ENCODE assay signal across 17 mouse cellular contexts in the genomic region with DNA sequence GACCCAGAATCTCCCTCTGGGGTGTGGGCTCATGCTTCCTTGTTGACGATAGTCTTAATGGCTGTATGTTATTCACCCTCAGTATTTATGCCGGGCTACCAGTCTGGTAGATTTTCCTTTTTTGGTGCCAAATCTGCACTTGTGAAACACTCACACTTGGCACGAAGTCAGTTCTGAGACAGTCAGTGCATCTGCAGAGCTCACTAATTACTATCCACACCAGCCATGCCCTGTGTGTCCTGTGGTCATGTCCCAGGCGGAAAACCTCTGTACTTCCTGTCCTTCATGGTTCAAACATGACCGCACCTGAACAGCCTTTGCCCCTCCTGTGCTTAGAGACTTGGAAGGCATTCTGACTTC. TPM values are rescaled to one million over a fixed set of nuclear protein-coding genes. Genes with fewer than 3 reads are reported as not detected.
"Had no signal": no experiment of that assay in that cellular context is flagged by ENCODE, and none has a peak within 500 bp of the region (broad histone marks: within the 10 kb centered on the region; RNA-seq: fewer than 3 reads in every experiment).

No protein-coding gene starts in this region.

- H3K4me3 ChIP-seq: limb, embryonic 12.5 days; liver, embryonic 13.5 days; lung, embryonic 15.5 days; megakaryocyte, embryonic 14.5 days; midbrain, embryonic 13.5 days had no signal

- H3K27ac ChIP-seq: limb, embryonic 12.5 days; liver, embryonic 13.5 days; lung, embryonic 15.5 days; macrophage; midbrain, embryonic 13.5 days had no signal

- DNase-seq: kidney, adult 18-20 months; kidney, postnatal 10 days; liver; liver, embryonic 13.5 days; liver, postnatal 0 days; lung, postnatal 14 days; retina, postnatal 1 day; right cerebral cortex, postnatal 4 days; spleen, adult 18-20 months; thymus, adult 18-20 months; thymus, postnatal 25 days had no signal

- H3K4me1 ChIP-seq: limb, embryonic 12.5 days; liver, embryonic 13.5 days; lung, embryonic 15.5 days; megakaryocyte, embryonic 14.5 days had no signal

RNA-seq across cellular contexts. Expression of a gene that starts 23.6 kb away (rescaled TPM):
- total RNA-seq: neutrophil, adult 5-6 weeks had no signal
- polyA plus RNA-seq: liver, postnatal 0 days; macrophage had no signal
